Mouse (Mus musculus): ENCODE data around the gene Mamdc2.

- TF ChIP-seq POLR2A (IDR thresholded peaks at IDR 0.05; ENCODE audit: insufficient read depth, low read depth, low read length), result no peak
- TF ChIP-seq CTCF (IDR thresholded peaks at IDR 0.05; ENCODE audit: insufficient read depth, low read depth, low read length), result no peak
These were observed 49.1 kb upstream of the Mamdc2 start for GRCm38 (mm10) chr19:23497171-23497917.

All from olfactory bulb, adult 2 months (tissue).